Mouse (Mus musculus): Measurements from ENCODE around the gene Ppp2r5b. TPM values are rescaled to one million over a fixed set of nuclear protein-coding genes. Genes with fewer than 3 reads are reported as not detected.

Gene Ppp2r5b
- polyA plus RNA-seq (2012; rRNA removed), result 58.7 and 88.5 TPM in 2 replicates

- WGBS, result 2% methylated on average over 48 of the region's 48 CpGs
- TF ChIP-seq POLR2A (IDR thresholded peaks at IDR 0.05; ENCODE audit: borderline replicate concordance, extremely low read depth, low read depth, low read length), result peak; percentile 70; the same call in 1 of the 2 replicates
- no peak for TF ChIP-seq CTCF (IDR thresholded peaks at IDR 0.05; ENCODE audit: insufficient read depth, low read length)
- peaks cover 7% of the 10 kb centered on the region for H3K4me1 ChIP-seq (ENCODE audit: control insufficient read depth, insufficient read depth, low read length)
- DNase-seq, result peak; percentile 93
- peak within 1 kb of the TSS; percentile 93 for H3K4me3 ChIP-seq (replicated peaks; ENCODE audit: extremely low read depth, low read depth, low read length)
Measured at GRCm38 (mm10) chr19:6235084-6236052, at the start of gene Ppp2r5b. Ppp2r5b (minus strand) TSS chr19:6235872.

GRCm38 (mm10) chr19:6285226-6285625 is 49.6 kb upstream of the Ppp2r5b start:
- DNase-seq, result no peak
- H3K4me3 ChIP-seq (replicated peaks; ENCODE audit: extremely low read depth, low read depth, low read length), result no peak overlapping the region
- 50% methylated on average over 8 of the region's 8 CpGs for WGBS
- no peak for TF ChIP-seq CTCF (IDR thresholded peaks at IDR 0.05; ENCODE audit: insufficient read depth, low read length)
- TF ChIP-seq POLR2A (IDR thresholded peaks at IDR 0.05; ENCODE audit: borderline replicate concordance, extremely low read depth, low read depth, low read length), result no peak
- peaks cover 46% of the 10 kb centered on the region for H3K4me1 ChIP-seq (ENCODE audit: control insufficient read depth, insufficient read depth, low read length)

DNA sequence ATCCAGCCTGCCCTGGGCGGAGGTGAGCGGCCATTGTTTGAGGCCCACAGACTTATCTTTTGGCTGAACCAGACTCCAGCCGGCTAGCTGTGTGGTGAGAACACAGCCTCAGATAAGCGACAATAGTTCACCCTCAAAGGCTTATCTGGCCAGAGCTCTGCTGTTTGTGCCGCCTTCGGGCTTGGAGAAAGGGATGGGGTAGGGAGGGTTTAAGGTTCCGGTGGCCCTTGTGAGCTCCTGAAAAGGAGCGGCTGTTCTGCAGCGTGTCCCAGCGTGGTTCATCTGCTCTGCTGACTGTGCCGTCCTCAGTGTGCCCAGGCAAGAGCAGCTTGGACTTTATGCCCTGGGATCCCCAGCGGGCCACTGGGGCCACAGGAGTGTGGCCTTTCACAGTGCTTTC is 48.8 kb upstream of the Ppp2r5b start:
- H3K4me1 ChIP-seq (ENCODE audit: control insufficient read depth, insufficient read depth, low read length), result peaks cover 44% of the 10 kb centered on the region
- H3K4me3 ChIP-seq (replicated peaks; ENCODE audit: extremely low read depth, low read depth, low read length), result no peak overlapping the region
- no peak for TF ChIP-seq CTCF (IDR thresholded peaks at IDR 0.05; ENCODE audit: insufficient read depth, low read length)
- no peak for TF ChIP-seq POLR2A (IDR thresholded peaks at IDR 0.05; ENCODE audit: borderline replicate concordance, extremely low read depth, low read depth, low read length)
- no peak for DNase-seq
- 50% methylated on average over 12 of the region's 12 CpGs for WGBS

- H3K4me1 ChIP-seq (ENCODE audit: control insufficient read depth, insufficient read depth, low read length), result peaks cover 51% of the 10 kb centered on the region
- 44% methylated on average over 5 of the region's 5 CpGs for WGBS
- no peak for DNase-seq
- no peak for TF ChIP-seq CTCF (IDR thresholded peaks at IDR 0.05; ENCODE audit: insufficient read depth, low read length)
- TF ChIP-seq POLR2A (IDR thresholded peaks at IDR 0.05; ENCODE audit: borderline replicate concordance, extremely low read depth, low read depth, low read length), result no peak
- H3K4me3 ChIP-seq (replicated peaks; ENCODE audit: extremely low read depth, low read depth, low read length), result no peak overlapping the region
Measured at GRCm38 (mm10) chr19:6283001-6283400, 47.3 kb upstream of the Ppp2r5b start.

- no peak for TF ChIP-seq POLR2A (IDR thresholded peaks at IDR 0.05; ENCODE audit: borderline replicate concordance, extremely low read depth, low read depth, low read length)
- no peak for TF ChIP-seq CTCF (IDR thresholded peaks at IDR 0.05; ENCODE audit: insufficient read depth, low read length)
- Histone ChIP-seq H3K4me3 (replicated peaks; ENCODE audit: extremely low read depth, low read depth, low read length) (no peak overlapping the region), H3K4me1 (ENCODE audit: control insufficient read depth, insufficient read depth, low read length) (peaks cover 38% of the 10 kb centered on the region)
- whole genome bisulfite sequencing, result 63% methylated on average over 14 of the region's 14 CpGs
- no peak for DNase-seq
Measured at GRCm38 (mm10) chr19:6281122-6282020, 45.7 kb upstream of the Ppp2r5b start.

DNA sequence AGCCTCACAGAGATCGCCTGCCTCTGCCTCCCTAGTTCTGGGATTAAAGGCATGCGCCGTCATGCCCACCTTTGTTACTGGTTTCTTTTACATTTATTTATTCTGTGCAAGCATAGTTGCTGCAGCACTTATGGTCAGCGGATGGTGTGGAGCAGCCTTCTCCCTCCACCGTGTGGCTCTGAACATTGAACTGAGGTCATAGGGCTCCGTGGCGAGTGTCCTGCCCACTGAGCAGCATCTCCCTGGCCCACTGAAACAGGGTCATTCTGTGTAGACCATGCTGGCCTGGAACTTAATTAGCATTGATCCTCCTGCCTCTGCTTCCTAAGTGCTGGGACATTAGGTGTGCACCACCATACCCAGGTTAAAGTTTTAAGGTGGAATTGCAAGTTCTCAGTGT is 44.9 kb upstream of the Ppp2r5b start:
- WGBS, result 69% methylated on average over 7 of the region's 7 CpGs
- Histone ChIP-seq H3K4me1 (ENCODE audit: control insufficient read depth, insufficient read depth, low read length) (peaks cover 36% of the 10 kb centered on the region), H3K4me3 (replicated peaks; ENCODE audit: extremely low read depth, low read depth, low read length) (no peak overlapping the region)
- DNase-seq, result no peak
- TF ChIP-seq POLR2A (IDR thresholded peaks at IDR 0.05; ENCODE audit: borderline replicate concordance, extremely low read depth, low read depth, low read length) (no peak), CTCF (IDR thresholded peaks at IDR 0.05; ENCODE audit: insufficient read depth, low read length) (no peak)

GRCm38 (mm10) chr19:6279481-6280144 is 43.9 kb upstream of the Ppp2r5b start:
- 52% methylated on average over 6 of the region's 6 CpGs for WGBS
- Histone ChIP-seq H3K4me1 (ENCODE audit: control insufficient read depth, insufficient read depth, low read length) (peaks cover 27% of the 10 kb centered on the region), H3K4me3 (replicated peaks; ENCODE audit: extremely low read depth, low read depth, low read length) (peak overlapping the region; percentile 45)
- no peak for DNase-seq
- TF ChIP-seq POLR2A (IDR thresholded peaks at IDR 0.05; ENCODE audit: borderline replicate concordance, extremely low read depth, low read depth, low read length) (no peak), CTCF (IDR thresholded peaks at IDR 0.05; ENCODE audit: insufficient read depth, low read length) (no peak)

GRCm38 (mm10) chr19:6278439-6279073 is 42.9 kb upstream of the Ppp2r5b start:
- peak overlapping the region; percentile 90 for H3K4me3 ChIP-seq (replicated peaks; ENCODE audit: extremely low read depth, low read depth, low read length)
- WGBS, result 12% methylated on average over 6 of the region's 6 CpGs
- no peak for TF ChIP-seq CTCF (IDR thresholded peaks at IDR 0.05; ENCODE audit: insufficient read depth, low read length)
- TF ChIP-seq POLR2A (IDR thresholded peaks at IDR 0.05; ENCODE audit: borderline replicate concordance, extremely low read depth, low read depth, low read length), result 0 out of 2 replicates have a peak, but pooled peaks have one; percentile 3
- DNase-seq, result peak; percentile 39
- H3K4me1 ChIP-seq (ENCODE audit: control insufficient read depth, insufficient read depth, low read length), result peaks cover 23% of the 10 kb centered on the region

Data from lung, adult 2 months (tissue).